Mouse (Mus musculus) myocyte (in vitro differentiated cells): ENCODE data around the gene Txn2.

Experiments
- CEBPB ChIP-seq: IDR thresholded peaks from 2 replicates; pipeline ENCODE4 v1.6.1; 2011; ENCODE audit warnings: mild to moderate bottlenecking, moderate library complexity; ENCODE audit not compliant: poor library complexity, insufficient read depth, severe bottlenecking
- MAX ChIP-seq: IDR thresholded peaks from one replicate; pipeline ENCODE4 v1.6.1; 2011; ENCODE audit warnings: low read depth, mild to moderate bottlenecking, control low read depth
- MYOD1 ChIP-seq, 3 experiments: IDR thresholded peaks; one replicate each; pipeline ENCODE4 v1.6.1; 2011; ENCODE audit warnings: control low read depth in 2 of 3, low read depth in 2 of 3, mild to moderate bottlenecking in 2 of 3, moderate library complexity in 1 of 3; ENCODE audit not compliant: insufficient read length in 2 of 3, control insufficient read depth in 1 of 3
- POLR2A ChIP-seq: IDR thresholded peaks from one replicate; pipeline ENCODE4 v1.6.1; 2011; ENCODE audit warnings: low read depth, mild to moderate bottlenecking, control low read depth, moderate library complexity; ENCODE audit not compliant: insufficient read length

- TF ChIP-seq CEBPB (no peak), POLR2A (peak; percentile 51), MYOD1 (IDR thresholded peaks at IDR 0.05; ENCODE audit: control insufficient read depth in 1 of 3, insufficient read length in 2 of 3, low read depth in 2 of 3) (peak in 2 of 3 experiments; percentile 21 to 28), MAX (no peak)
Observed at GRCm38 (mm10) chr15:77876716-77877115, 52.1 kb downstream of the Txn2 start.
